ENCODE assay signal across 8 mouse cellular contexts in genomic region chr12:105875112-105875511, GRCm38 (mm10).
A peak's percentile ranks its signal among the peaks of the same experiment; 100 is the strongest.
DNase-seq lines count a peak whose midpoint lies in the region; TF ChIP-seq lines count a peak whose summit lies in the region.

No protein-coding gene starts in this region.

- TF ChIP-seq POLR2A in brain, embryonic 14.5 days (IDR thresholded peaks at IDR 0.05; ENCODE audit: borderline replicate concordance, extremely low read depth, insufficient read depth, insufficient read length, poor library complexity, severe bottlenecking) = no peak

- peaks cover 17% of the 10 kb centered on the region for H3K4me1 ChIP-seq in forebrain, embryonic 10.5 days
- H3K4me1 ChIP-seq in midbrain, embryonic 10.5 days = peaks cover 17% of the 10 kb centered on the region

- H3K36me3 ChIP-seq in forebrain, embryonic 10.5 days (replicated peaks) = no peaks in the 10 kb centered on the region
- H3K36me3 ChIP-seq in midbrain, embryonic 10.5 days = no peaks in the 10 kb centered on the region

- 22% methylated on average over 17 of the region's 17 CpGs for WGBS in forebrain, embryonic 10.5 days
- 11% methylated on average over 17 of the region's 17 CpGs for WGBS in midbrain, embryonic 10.5 days

- DNase-seq in embryo, embryonic 10 days (ENCODE audit: low spot score) = peak; percentile 20
- DNase-seq in embryo, embryonic 9.5 days (ENCODE audit: extremely low spot score) = no peak
- peak; percentile 96 for DNase-seq in brain, embryonic 14.5 days (ENCODE audit: low read depth)
- DNase-seq in forebrain, embryonic 10.5 days (ENCODE audit: extremely low spot score, low spot score) = no peak
- peak; percentile 63 for DNase-seq in midbrain, embryonic 10.5 days (ENCODE audit: low spot score)
- no peak for DNase-seq in urinary bladder, adult 18-20 months (ENCODE audit: low spot score in 2 of 2)
- no peak for DNase-seq in thymus, postnatal 0 days (ENCODE audit: low spot score)
- DNase-seq in layer of hippocampus, adult 8-10 months (ENCODE audit: low spot score in 2 of 2) = no peak

- peak; percentile 17; the same call in 1 of the 2 replicates for TF ChIP-seq CTCF in brain, embryonic 14.5 days (IDR thresholded peaks at IDR 0.05; ENCODE audit: borderline replicate concordance, extremely low read depth, insufficient read depth, insufficient read length)

- 0 out of 2 replicates have a peak overlapping the region, but pooled peaks have one; percentile 14 for H3K4me3 ChIP-seq in forebrain, embryonic 10.5 days
- peak overlapping the region; percentile 27 for H3K4me3 ChIP-seq in midbrain, embryonic 10.5 days

- peaks cover 41% of the 10 kb centered on the region for H3K27me3 ChIP-seq in forebrain, embryonic 10.5 days (ENCODE audit: poor library complexity, severe bottlenecking)
- H3K27me3 ChIP-seq in midbrain, embryonic 10.5 days (ENCODE audit: low read depth, poor library complexity, severe bottlenecking) = peaks cover 81% of the 10 kb centered on the region

- H3K27ac ChIP-seq in forebrain, embryonic 10.5 days = peak overlapping the region; percentile 57
- no peak overlapping the region for H3K27ac ChIP-seq in midbrain, embryonic 10.5 days (replicated peaks)

- peaks cover 8% of the 10 kb centered on the region; the same call in 1 of the 2 replicates for H3K9me3 ChIP-seq in forebrain, embryonic 10.5 days
- H3K9me3 ChIP-seq in midbrain, embryonic 10.5 days (replicated peaks) = peaks cover 11% of the 10 kb centered on the region

Comparison
In these comparisons a context has a peak if more than half of its experiments do, and no peak if none do; other contexts are left out.
1. DNase-seq: peak in embryo, embryonic 10 days (single experiment), brain, embryonic 14.5 days (single experiment) and midbrain, embryonic 10.5 days (single experiment); none in embryo, embryonic 9.5 days (single experiment), forebrain, embryonic 10.5 days (single experiment), urinary bladder, adult 18-20 months (0 of 2), thymus, postnatal 0 days (single experiment) and layer of hippocampus, adult 8-10 months (0 of 2).